Comparison of ENCODE assay signal across 17 mouse cellular contexts in the genomic region with DNA sequence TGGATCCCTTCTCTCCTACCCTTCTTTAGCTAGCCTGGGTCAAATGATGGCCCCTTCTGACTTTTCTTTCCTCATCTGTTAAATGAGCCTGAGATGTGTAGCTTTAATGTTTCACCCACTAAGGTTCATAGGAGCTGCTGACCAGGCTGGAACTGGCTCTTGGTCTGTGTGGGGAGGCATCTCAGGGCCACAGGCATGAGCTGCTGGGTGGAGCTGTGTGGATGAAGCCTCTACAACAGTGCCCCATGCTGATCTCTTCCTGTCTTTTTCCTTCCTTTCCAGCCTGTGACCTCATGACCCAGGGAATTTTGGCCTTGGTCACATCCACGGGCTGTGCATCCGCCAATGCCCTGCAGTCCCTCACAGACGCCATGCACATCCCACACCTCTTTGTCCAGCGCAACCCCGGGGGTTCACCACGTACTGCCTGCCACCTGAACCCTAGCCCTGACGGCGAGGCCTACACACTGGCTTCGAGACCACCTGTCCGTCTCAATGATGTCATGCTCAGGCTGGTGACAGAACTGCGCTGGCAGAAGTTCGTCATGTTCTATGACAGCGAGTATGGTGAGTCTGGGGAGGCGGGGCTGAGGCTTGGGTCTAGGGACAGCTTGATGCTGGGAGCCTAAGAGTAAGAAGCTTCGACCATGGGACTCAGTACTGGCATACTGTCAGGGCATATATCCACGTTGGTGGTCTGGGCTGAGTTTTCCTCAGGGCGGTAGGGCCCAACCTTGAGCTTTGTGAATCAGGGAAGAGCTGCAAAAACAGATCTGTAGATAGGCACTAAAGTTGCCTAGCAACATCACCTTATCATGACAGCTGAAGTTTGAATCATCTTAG.
DNase-seq lines count a peak whose midpoint lies in the region; ATAC-seq and TF ChIP-seq lines count a peak whose summit lies in the region.
"Had no signal": no experiment of that assay in that cellular context is flagged by ENCODE, and none has a peak within 500 bp of the region (broad histone marks: within the 10 kb centered on the region; RNA-seq: fewer than 3 reads in every experiment).

No protein-coding gene starts in this region.

- H3K4me2 ChIP-seq in forebrain, embryonic 12.5 days: no peak overlapping the region
- H3K4me2 ChIP-seq in forebrain, postnatal 0 days (ENCODE audit: low read depth): no peak overlapping the region
- H3K4me2 ChIP-seq in midbrain, embryonic 16.5 days (ENCODE audit: low read length): no peak overlapping the region
- H3K4me2 ChIP-seq: heart, embryonic 13.5 days; liver, embryonic 12.5 days had no signal

- H3K9ac ChIP-seq in forebrain, embryonic 12.5 days: no peak overlapping the region
- no peak overlapping the region for H3K9ac ChIP-seq in forebrain, postnatal 0 days
- H3K9ac ChIP-seq in midbrain, embryonic 16.5 days (ENCODE audit: low read depth, low read length): no peak overlapping the region
- H3K9ac ChIP-seq: heart, embryonic 13.5 days; liver, embryonic 12.5 days had no signal

- DNase-seq in forebrain, embryonic 10.5 days (ENCODE audit: extremely low spot score, low spot score): no peak
- peak; percentile 34 for DNase-seq in layer of hippocampus, adult 9-11 months
- DNase-seq in layer of hippocampus, adult 9-10 months (ENCODE audit: low spot score): no peak
- DNase-seq in forebrain, postnatal 0 days: no peak
- no peak for DNase-seq in left cerebral cortex, postnatal 25 days (ENCODE audit: low spot score in 2 of 2)
- no peak for DNase-seq in lung, adult 2 months
- DNase-seq: adrenal gland, adult 8-10 months; cerebellum, postnatal 36 days; kidney, postnatal 4 days; lung, postnatal 36 days; retina, postnatal 1 day; thymus, adult 18-20 months had no signal

- no peak for TF ChIP-seq CTCF in forebrain, postnatal 0 days (IDR thresholded peaks at IDR 0.05; ENCODE audit: low read depth)
- TF ChIP-seq CTCF in lung, adult 2 months (IDR thresholded peaks at IDR 0.05; ENCODE audit: insufficient read depth, low read length): no peak

- no peaks in the 10 kb centered on the region for H3K4me1 ChIP-seq in forebrain, embryonic 12.5 days
- H3K4me1 ChIP-seq in forebrain, embryonic 10.5 days: no peaks in the 10 kb centered on the region
- peaks cover 22% of the 10 kb centered on the region for H3K4me1 ChIP-seq in forebrain, postnatal 0 days (ENCODE audit: insufficient read depth)
- peaks cover 14% of the 10 kb centered on the region for H3K4me1 ChIP-seq in midbrain, embryonic 16.5 days (ENCODE audit: control insufficient read depth, insufficient read depth, low read length)
- no peaks in the 10 kb centered on the region for H3K4me1 ChIP-seq in lung, adult 2 months (ENCODE audit: control insufficient read depth, insufficient read depth, low read length)
- H3K4me1 ChIP-seq: heart, embryonic 13.5 days; liver, embryonic 12.5 days had no signal

- H3K9me3 ChIP-seq in forebrain, embryonic 12.5 days: no peaks in the 10 kb centered on the region
- H3K9me3 ChIP-seq in forebrain, embryonic 10.5 days: no peaks in the 10 kb centered on the region
- H3K9me3 ChIP-seq in forebrain, postnatal 0 days (ENCODE audit: low read length): no peaks in the 10 kb centered on the region
- no peaks in the 10 kb centered on the region for H3K9me3 ChIP-seq in midbrain, embryonic 16.5 days (replicated peaks; ENCODE audit: control insufficient read depth, low read length, poor library complexity, severe bottlenecking)
- H3K9me3 ChIP-seq: heart, embryonic 13.5 days; liver, embryonic 12.5 days had no signal

- intact Hi-C loops in left cerebral cortex, postnatal 25 days (cut with DNase I): no loop called here

- H3K4me3 ChIP-seq in forebrain, embryonic 12.5 days (replicated peaks): no peak overlapping the region
- H3K4me3 ChIP-seq in forebrain, embryonic 10.5 days: no peak overlapping the region
- no peak overlapping the region for H3K4me3 ChIP-seq in forebrain, postnatal 0 days (ENCODE audit: low read depth, low read length)
- H3K4me3 ChIP-seq in midbrain, embryonic 16.5 days (ENCODE audit: low read depth, low read length): no peak overlapping the region
- H3K4me3 ChIP-seq in lung, adult 2 months (replicated peaks; ENCODE audit: extremely low read depth, low read depth, low read length): no peak overlapping the region
- H3K4me3 ChIP-seq: heart, embryonic 13.5 days; liver, embryonic 12.5 days had no signal

- 0 out of 2 replicates have a peak, but pooled peaks have one; percentile 33 for ATAC-seq in forebrain, embryonic 12.5 days (ENCODE audit: low FRiP score)
- peak; percentile 53 for ATAC-seq in forebrain, postnatal 0 days
- peak; percentile 72 for ATAC-seq in midbrain, embryonic 16.5 days
- ATAC-seq: intestine, embryonic 16.5 days; liver, embryonic 12.5 days had no signal

- H3K36me3 ChIP-seq in forebrain, embryonic 12.5 days (replicated peaks): no peaks in the 10 kb centered on the region
- H3K36me3 ChIP-seq in forebrain, embryonic 10.5 days (replicated peaks): no peaks in the 10 kb centered on the region
- no peaks in the 10 kb centered on the region for H3K36me3 ChIP-seq in forebrain, postnatal 0 days (ENCODE audit: insufficient read depth)
- H3K36me3 ChIP-seq in midbrain, embryonic 16.5 days (ENCODE audit: control insufficient read depth, insufficient read depth, low read length): no peaks in the 10 kb centered on the region
- H3K36me3 ChIP-seq: heart, embryonic 13.5 days; liver, embryonic 12.5 days had no signal

- WGBS in forebrain, embryonic 12.5 days: 92% methylated on average over 17 of the region's 17 CpGs
- 92% methylated on average over 17 of the region's 17 CpGs for WGBS in forebrain, embryonic 10.5 days
- WGBS in forebrain, postnatal 0 days: 82% methylated on average over 17 of the region's 17 CpGs
- 86% methylated on average over 17 of the region's 17 CpGs for WGBS in midbrain, embryonic 16.5 days
- WGBS in lung, adult 2 months: 81% methylated on average over 17 of the region's 17 CpGs

- TF ChIP-seq POLR2A in lung, adult 2 months (IDR thresholded peaks at IDR 0.05; ENCODE audit: borderline replicate concordance, extremely low read depth, low read depth, low read length): no peak

- no peaks in the 10 kb centered on the region for H3K27me3 ChIP-seq in forebrain, embryonic 12.5 days
- H3K27me3 ChIP-seq in forebrain, embryonic 10.5 days (ENCODE audit: poor library complexity, severe bottlenecking): no peaks in the 10 kb centered on the region
- H3K27me3 ChIP-seq in forebrain, postnatal 0 days (ENCODE audit: insufficient read depth, low read length): no peaks in the 10 kb centered on the region
- H3K27me3 ChIP-seq in midbrain, embryonic 16.5 days (ENCODE audit: control insufficient read depth, insufficient read depth, low read depth, low read length): no peaks in the 10 kb centered on the region
- H3K27me3 ChIP-seq: heart, embryonic 13.5 days; liver, embryonic 12.5 days had no signal

- no peak overlapping the region for H3K27ac ChIP-seq in forebrain, embryonic 12.5 days
- H3K27ac ChIP-seq in forebrain, embryonic 10.5 days: no peak overlapping the region
- peak overlapping the region; percentile 40; the same call in 1 of the 2 replicates for H3K27ac ChIP-seq in forebrain, postnatal 0 days (ENCODE audit: low read depth, low read length)
- peak overlapping the region; percentile 77 for H3K27ac ChIP-seq in midbrain, embryonic 16.5 days (ENCODE audit: low read length)
- H3K27ac ChIP-seq: heart, embryonic 13.5 days; liver, embryonic 12.5 days had no signal

Comparison
In these comparisons a context has a peak if more than half of its experiments do, and no peak if none do; other contexts are left out.
1. H3K27ac ChIP-seq: peak in forebrain, postnatal 0 days (single experiment) and midbrain, embryonic 16.5 days (single experiment); none in forebrain, embryonic 12.5 days (single experiment) and forebrain, embryonic 10.5 days (single experiment).
2. Peak in every context shown above with its lines, with median percentiles within 50 percentile points of each other: ATAC-seq.